Mouse (Mus musculus) kidney, embryonic 16.5 days (tissue): ENCODE measurements around the gene Rer1. TPM values are rescaled to one million over a fixed set of nuclear protein-coding genes. Genes with fewer than 3 reads are reported as not detected.

ENCODE experiments used
- ATAC-seq: fragments of 200-750 bp; cut with Nextera tagmentation; 2 replicates; pipeline ENCODE4 v1.8.0; 2017; ENCODE audit warnings: moderate TSS enrichment; ENCODE audit not compliant: low FRiP score, low TSS enrichment
- H3K27ac ChIP-seq: fragments of 300-500 bp; sonication (generic); 2 replicates; pipeline ENCODE4 v1.5.1; 2014; ENCODE audit warnings: low read length
- H3K27me3 ChIP-seq: fragments of 300-500 bp; sonication (generic); 2 replicates; pipeline ENCODE4 v1.6.1; 2014; ENCODE audit warnings: low read length, control low read depth, mixed read lengths; ENCODE audit not compliant: insufficient read depth
- H3K36me3 ChIP-seq: fragments of 300-500 bp; sonication (generic); 2 replicates; pipeline ENCODE4 v1.6.1; 2014; ENCODE audit warnings: low read length, control low read depth, mixed read lengths; ENCODE audit not compliant: insufficient read depth
- H3K4me1 ChIP-seq: fragments of 300-500 bp; sonication (generic); 2 replicates; pipeline ENCODE4 v1.6.1; 2014; ENCODE audit warnings: low read length, control low read depth, mixed read lengths; ENCODE audit not compliant: insufficient read depth
- H3K4me2 ChIP-seq: fragments of 300-500 bp; sonication (generic); replicated peaks from 2 replicates; pipeline ENCODE4 v1.6.1; 2014; ENCODE audit warnings: low read depth, low read length
- H3K4me3 ChIP-seq: fragments of 300-500 bp; sonication (generic); 2 replicates; pipeline ENCODE4 v1.5.1; 2014; ENCODE audit warnings: mild to moderate bottlenecking, low read length
- H3K9ac ChIP-seq: fragments of 300-500 bp; sonication (generic); replicated peaks from 2 replicates; pipeline ENCODE4 v1.6.1; 2014; ENCODE audit warnings: low read length
- H3K9me3 ChIP-seq: fragments of 300-500 bp; sonication (generic); 2 replicates; pipeline ENCODE4 v1.6.1; 2016; ENCODE audit warnings: low read length, control low read depth
- WGBS: fragments of 180-500 bp; shearing (Covaris S2); extraction: QIAGEN DNeasy Blood & Tissue Kit; methylation state at CpG from one replicate; pipeline ENCODE4 v1.1.7; 2014; 5-methylcytosine and 5-hydroxymethylcytosine counted together
- polyA plus RNA-seq: library from polyadenylated mRNA; unstranded; fragments of >200 nt; fragmentation: Nextera tagmentation; extraction: Ambion mirVana; gene quantifications from 2 replicates; pipeline ENCODE4 v1.2.1, GENCODE M21; 2015

The Rer1 gene
- polyA plus RNA-seq, 1 experiment from 2014 or later = 158 TPM

GRCm38 (mm10) chr4:155126602-155127372, 40.6 kb upstream of the Rer1 start:
- no peak for ATAC-seq
- Histone ChIP-seq H3K27ac (no peak overlapping the region), H3K9ac (no peak overlapping the region), H3K36me3 (no peaks in the 10 kb centered on the region), H3K4me1 (peaks cover 40% of the 10 kb centered on the region), H3K4me3 (no peak overlapping the region), H3K27me3 (no peaks in the 10 kb centered on the region), H3K9me3 (peaks cover 3% of the 10 kb centered on the region; the same call in 1 of the 2 replicates), H3K4me2 (no peak overlapping the region)
- WGBS = 64% methylated on average over 7 of the region's 7 CpGs

- Histone ChIP-seq H3K4me3 (no peak overlapping the region), H3K9me3 (peaks cover 3% of the 10 kb centered on the region; the same call in 1 of the 2 replicates), H3K4me1 (peaks cover 40% of the 10 kb centered on the region), H3K9ac (no peak overlapping the region), H3K27ac (no peak overlapping the region), H3K4me2 (no peak overlapping the region), H3K36me3 (no peaks in the 10 kb centered on the region), H3K27me3 (no peaks in the 10 kb centered on the region)
- ATAC-seq = no peak
- WGBS = 82% methylated on average over 5 of the region's 5 CpGs
These were observed 40.0 kb upstream of the Rer1 start for GRCm38 (mm10) chr4:155126194-155126593.

DNA sequence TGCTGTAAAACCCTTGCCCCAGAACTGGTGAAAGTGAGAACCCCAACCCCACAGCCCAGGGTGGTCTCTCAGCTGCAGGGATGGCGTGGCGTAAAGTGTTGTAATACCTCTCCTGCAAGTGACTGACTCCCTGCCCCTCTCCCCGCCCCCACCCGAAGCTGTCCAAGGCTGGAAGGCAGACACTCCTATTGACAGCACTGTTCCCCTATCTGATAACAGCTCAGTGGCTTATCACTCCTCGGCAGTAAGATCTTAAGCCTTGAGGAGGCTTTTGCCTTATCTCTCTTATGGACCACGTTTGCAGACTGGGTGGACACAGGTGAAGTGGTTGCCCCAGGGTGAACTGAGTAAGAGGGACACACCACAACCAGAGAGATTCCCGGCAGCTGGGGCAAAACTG, 39.1 kb upstream of the Rer1 start:
- no peak overlapping the region for H3K4me2 ChIP-seq
- H3K27me3 ChIP-seq = no peaks in the 10 kb centered on the region
- peaks cover 45% of the 10 kb centered on the region for H3K4me1 ChIP-seq
- no peaks in the 10 kb centered on the region for H3K36me3 ChIP-seq
- peaks cover 3% of the 10 kb centered on the region; the same call in 1 of the 2 replicates for H3K9me3 ChIP-seq
- no peak for ATAC-seq
- 0 out of 2 replicates have a peak overlapping the region, but pooled peaks have one; percentile 4 for H3K9ac ChIP-seq
- H3K4me3 ChIP-seq = no peak overlapping the region
- 56% methylated on average over 7 of the region's 7 CpGs for WGBS
- H3K27ac ChIP-seq = no peak overlapping the region

- WGBS = 44% methylated on average over 9 of the region's 9 CpGs
- peak; percentile 36; the same call in 1 of the 2 replicates for ATAC-seq
- H3K4me3 ChIP-seq = no peak overlapping the region
- no peaks in the 10 kb centered on the region for H3K27me3 ChIP-seq
- H3K9ac ChIP-seq = no peak overlapping the region; the same call in 1 of the 2 replicates
- H3K4me2 ChIP-seq = no peak overlapping the region
- H3K4me1 ChIP-seq = peaks cover 40% of the 10 kb centered on the region
- H3K27ac ChIP-seq = peak overlapping the region; percentile 73
- peaks cover 3% of the 10 kb centered on the region; the same call in 1 of the 2 replicates for H3K9me3 ChIP-seq
- H3K36me3 ChIP-seq = no peaks in the 10 kb centered on the region
These were observed 37.8 kb upstream of the Rer1 start for GRCm38 (mm10) chr4:155123868-155124534.

DNA sequence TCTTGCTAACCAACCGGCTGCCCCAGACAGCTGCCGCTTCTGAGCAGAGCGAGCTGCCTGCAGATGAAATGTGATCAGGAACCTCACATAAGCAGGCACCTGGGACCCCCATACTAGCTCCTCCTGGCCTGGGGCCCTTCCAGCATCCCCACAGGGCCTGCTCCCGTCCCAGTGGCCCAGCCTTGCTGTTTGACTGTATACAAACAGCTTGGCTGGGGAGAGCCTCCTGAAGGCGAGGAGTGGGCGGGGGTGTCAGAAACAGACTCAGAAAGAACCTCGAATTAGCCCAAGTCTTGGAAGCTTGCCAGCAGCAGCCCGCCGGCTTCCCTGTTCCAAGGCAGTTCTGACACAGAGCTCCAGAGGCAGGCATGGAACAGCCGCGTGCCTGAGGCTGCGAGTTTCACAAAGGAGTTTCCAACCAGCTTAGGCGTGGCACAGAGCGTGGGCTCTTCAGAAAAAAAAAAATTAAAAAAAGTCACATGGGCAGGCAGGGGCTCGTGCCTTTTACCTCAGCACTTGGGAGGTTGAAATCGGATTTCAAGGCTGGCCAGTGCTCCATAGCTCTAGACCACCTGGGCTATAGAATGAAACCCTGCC, 36.4 kb upstream of the Rer1 start:
- Histone ChIP-seq H3K36me3 (no peaks in the 10 kb centered on the region), H3K27me3 (no peaks in the 10 kb centered on the region), H3K9ac (no peak overlapping the region; the same call in 1 of the 2 replicates), H3K4me1 (peaks cover 40% of the 10 kb centered on the region), H3K4me3 (no peak overlapping the region), H3K4me2 (no peak overlapping the region), H3K27ac (peak overlapping the region; percentile 45), H3K9me3 (peaks cover 3% of the 10 kb centered on the region; the same call in 1 of the 2 replicates)
- 21% methylated on average over 16 of the region's 16 CpGs for WGBS
- ATAC-seq = peak; percentile 50

DNA sequence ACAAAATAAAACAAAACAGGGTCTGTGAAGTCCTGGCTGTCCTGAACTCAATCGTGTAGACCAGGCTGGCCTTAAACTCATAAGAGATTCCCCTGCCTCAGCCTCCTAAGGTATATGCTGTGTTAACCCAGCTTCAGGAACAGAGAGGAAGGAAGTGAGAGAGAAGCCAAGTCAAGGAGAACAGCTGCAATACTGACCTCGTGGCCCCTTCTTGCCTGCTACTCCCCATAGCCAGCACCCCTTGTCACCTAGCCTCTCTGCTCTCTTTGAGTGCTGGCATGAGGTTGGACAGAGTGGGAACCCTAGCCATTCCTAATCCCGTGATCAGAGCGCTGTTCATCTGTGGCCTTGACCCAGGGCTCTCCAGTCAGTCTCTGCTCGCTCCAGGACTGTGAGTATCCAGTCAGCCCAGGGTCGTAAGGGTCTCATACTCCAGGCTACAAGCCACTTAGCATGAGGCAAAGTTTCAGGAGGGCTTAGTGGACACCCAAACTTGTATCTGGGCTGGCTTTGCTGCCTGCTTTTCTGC, 35.8 kb upstream of the Rer1 start:
- Histone ChIP-seq H3K9me3 (peaks cover 3% of the 10 kb centered on the region; the same call in 1 of the 2 replicates), H3K4me2 (no peak overlapping the region), H3K27me3 (no peaks in the 10 kb centered on the region), H3K4me1 (peaks cover 39% of the 10 kb centered on the region), H3K27ac (peak overlapping the region; percentile 45), H3K4me3 (no peak overlapping the region), H3K36me3 (no peaks in the 10 kb centered on the region), H3K9ac (no peak overlapping the region; the same call in 1 of the 2 replicates)
- WGBS = 64% methylated on average over 6 of the region's 6 CpGs
- ATAC-seq = no peak

DNA sequence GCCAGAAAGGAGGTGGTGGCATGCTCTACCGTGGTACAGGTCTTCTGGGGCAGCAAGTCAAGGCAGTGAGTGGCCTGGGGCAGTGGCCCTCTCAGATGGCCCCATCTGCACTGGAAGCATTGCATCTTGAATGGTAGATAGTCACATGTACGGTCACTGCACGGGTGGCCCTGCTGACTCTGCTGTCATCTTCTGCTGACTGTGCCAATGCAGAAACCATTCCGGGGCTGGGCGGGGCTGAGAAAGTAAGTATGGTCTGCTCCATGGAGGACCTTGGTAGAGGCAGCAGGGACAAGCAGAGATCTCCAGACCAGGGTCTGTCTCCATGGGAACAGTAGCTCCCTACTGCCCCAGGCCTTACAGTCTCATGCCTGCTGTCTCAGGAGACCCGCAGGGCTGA, 35.0 kb upstream of the Rer1 start:
- H3K36me3 ChIP-seq = no peaks in the 10 kb centered on the region
- H3K9ac ChIP-seq = no peak overlapping the region
- peak overlapping the region; percentile 67 for H3K27ac ChIP-seq
- no peak overlapping the region for H3K4me2 ChIP-seq
- no peak overlapping the region for H3K4me3 ChIP-seq
- no peak for ATAC-seq
- 85% methylated on average over 6 of the region's 6 CpGs for WGBS
- no peaks in the 10 kb centered on the region for H3K27me3 ChIP-seq
- H3K4me1 ChIP-seq = peaks cover 32% of the 10 kb centered on the region
- H3K9me3 ChIP-seq = peaks cover 3% of the 10 kb centered on the region; the same call in 1 of the 2 replicates

DNA sequence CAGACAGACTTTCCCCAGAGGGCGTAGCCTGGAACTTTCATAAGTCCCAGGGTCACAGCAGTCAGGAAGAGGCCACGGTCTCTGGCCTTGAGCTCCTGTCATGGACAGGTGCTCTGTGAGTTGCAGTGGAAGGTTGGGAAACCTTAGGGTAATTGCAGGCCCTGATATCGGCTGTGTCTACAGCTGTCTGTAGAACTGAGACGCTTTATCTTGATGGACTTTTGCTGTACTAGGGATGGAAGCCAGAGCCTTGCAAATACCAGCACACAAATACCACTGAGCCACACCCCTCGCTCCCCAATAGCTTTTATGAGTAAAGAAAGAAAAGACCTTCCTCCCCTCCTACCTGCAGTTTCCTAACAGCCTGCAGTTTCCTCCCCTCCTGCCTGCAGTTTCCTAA, 34.4 kb upstream of the Rer1 start:
- H3K4me1 ChIP-seq = peaks cover 32% of the 10 kb centered on the region
- H3K9ac ChIP-seq = no peak overlapping the region; the same call in 1 of the 2 replicates
- H3K9me3 ChIP-seq = peaks cover 3% of the 10 kb centered on the region; the same call in 1 of the 2 replicates
- no peak for ATAC-seq
- H3K27me3 ChIP-seq = no peaks in the 10 kb centered on the region
- H3K4me3 ChIP-seq = no peak overlapping the region
- peak overlapping the region; percentile 67 for H3K27ac ChIP-seq
- no peaks in the 10 kb centered on the region for H3K36me3 ChIP-seq
- no peak overlapping the region for H3K4me2 ChIP-seq
- WGBS = 70% methylated on average over 5 of the region's 5 CpGs

DNA sequence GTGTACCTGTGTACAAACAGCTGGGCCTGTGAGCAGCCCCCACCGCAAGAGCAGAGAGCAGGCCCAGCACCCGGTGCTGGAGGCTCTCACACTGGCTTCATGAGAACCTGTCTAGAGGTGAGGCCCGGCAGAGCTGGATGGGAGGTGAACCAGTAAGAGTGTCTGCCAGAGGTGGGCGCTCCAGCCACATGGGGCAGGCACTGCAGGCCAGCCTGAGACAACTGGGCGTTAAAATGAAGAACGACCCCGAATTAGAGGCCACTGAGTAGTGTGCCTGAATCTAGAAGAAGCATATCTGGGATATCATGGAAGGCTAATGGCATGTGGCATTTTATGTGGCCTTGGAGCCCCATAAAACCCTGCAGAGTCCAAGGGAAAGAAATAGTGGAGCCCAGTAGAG, 33.9 kb upstream of the Rer1 start:
- Histone ChIP-seq H3K9me3 (peaks cover 3% of the 10 kb centered on the region; the same call in 1 of the 2 replicates), H3K4me1 (peaks cover 32% of the 10 kb centered on the region), H3K9ac (no peak overlapping the region), H3K27ac (peak overlapping the region; percentile 32), H3K36me3 (no peaks in the 10 kb centered on the region), H3K4me3 (no peak overlapping the region), H3K4me2 (no peak overlapping the region), H3K27me3 (no peaks in the 10 kb centered on the region)
- WGBS = 74% methylated on average over 7 of the region's 7 CpGs
- no peak for ATAC-seq
